Mouse (Mus musculus): ENCODE measurements around the gene Tmem163.
A peak's percentile ranks its signal among the peaks of the same experiment; 100 is the strongest.

DNA sequence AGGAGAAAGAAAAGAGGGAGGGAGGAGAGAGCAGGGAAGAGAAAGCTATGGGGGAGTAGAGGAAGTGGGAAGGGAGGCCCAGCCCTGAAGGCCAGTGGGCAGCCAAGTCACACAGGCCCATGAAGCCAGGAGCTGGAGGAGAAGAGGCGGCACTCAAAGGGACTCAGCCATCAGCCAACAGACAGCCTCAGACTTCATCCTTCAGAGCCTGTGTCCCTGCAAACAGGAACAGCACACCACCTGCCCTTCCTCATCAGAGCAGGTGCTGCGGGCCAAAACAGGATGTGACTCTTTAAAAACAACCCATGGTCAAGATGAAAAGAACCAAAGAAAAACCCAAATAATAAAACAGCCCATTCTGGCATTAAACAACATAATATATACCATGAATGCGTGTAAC lies 165.7 kb downstream of the Tmem163 start:
- TF ChIP-seq CTCF (IDR thresholded peaks at IDR 0.05; ENCODE audit: control insufficient read depth, insufficient read depth, low read length): no peak
- peak; percentile 47; the same call in 1 of the 2 replicates for TF ChIP-seq POLR2A (IDR thresholded peaks at IDR 0.05; ENCODE audit: borderline replicate concordance, control insufficient read depth, low read depth, low read length)
